Mouse (Mus musculus) ovary, postnatal 36 days (tissue): ENCODE measurements around the gene Dbp.
"Not testable (repeated sequence)": the region's sequence is repeated elsewhere in the genome, so short reads cannot be mapped to it uniquely, and the experiment has no call there.

ENCODE experiments used
- DNase-seq: peaks from one replicate; pipeline ENCODE4 v3.0.0; 2022; ENCODE audit warnings: low spot score, mixed read lengths

The Dbp gene

DNA sequence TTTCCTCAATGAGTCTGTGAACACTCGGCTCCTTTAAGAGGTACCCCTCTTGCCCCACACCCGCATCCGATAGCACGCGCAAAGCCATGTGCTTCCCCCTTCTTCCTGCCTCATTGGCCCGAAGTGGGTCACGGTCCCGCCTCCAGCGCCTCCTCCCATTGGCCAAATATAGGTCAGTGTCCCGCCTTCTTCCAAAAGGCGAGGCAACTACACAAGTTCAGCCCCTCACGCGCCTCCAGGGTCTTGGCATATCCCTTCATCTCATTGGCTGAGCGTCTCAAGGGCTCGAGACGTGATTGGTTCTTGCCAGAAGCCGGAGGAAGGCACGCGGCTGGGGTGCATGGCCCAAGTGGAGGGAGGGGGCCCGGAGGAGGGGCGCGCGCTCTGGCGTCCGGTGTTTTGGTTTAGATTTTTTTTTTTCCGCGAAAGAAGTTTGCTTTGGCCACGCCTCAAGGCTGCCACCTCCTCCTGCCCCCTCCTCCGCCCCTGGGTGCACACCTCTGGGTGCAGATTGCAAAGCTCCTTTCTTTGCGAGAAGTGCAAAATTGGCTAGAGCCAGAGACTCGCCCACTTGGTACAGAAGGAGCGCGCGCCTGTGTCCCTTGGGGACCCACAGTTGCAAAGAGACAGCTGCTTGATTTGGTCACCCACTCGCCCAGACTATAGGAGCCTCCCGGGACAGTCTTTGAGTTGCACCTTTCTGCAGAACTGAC is at the start of gene Dbp:
Dbp (plus strand) TSS at position 359 of the 713 bp plus-strand sequence.
- DNase-seq = peak; percentile 97

GRCm38 (mm10) chr7:45660746-45661478 is 44.0 kb upstream of the Dbp start:
- no peak for DNase-seq

- not testable (repeated sequence) for DNase-seq
Measured at GRCm38 (mm10) chr7:45661702-45662101, 43.2 kb upstream of the Dbp start.

- DNase-seq = no peak
Measured at GRCm38 (mm10) chr7:45665303-45666138, 39.4 kb upstream of the Dbp start.

- no peak for DNase-seq
Measured at GRCm38 (mm10) chr7:45666161-45666560, 38.7 kb upstream of the Dbp start, which contains the start of gene Fut2. TSS of gene Fut2 (minus strand) at chr7:45666394.

DNA sequence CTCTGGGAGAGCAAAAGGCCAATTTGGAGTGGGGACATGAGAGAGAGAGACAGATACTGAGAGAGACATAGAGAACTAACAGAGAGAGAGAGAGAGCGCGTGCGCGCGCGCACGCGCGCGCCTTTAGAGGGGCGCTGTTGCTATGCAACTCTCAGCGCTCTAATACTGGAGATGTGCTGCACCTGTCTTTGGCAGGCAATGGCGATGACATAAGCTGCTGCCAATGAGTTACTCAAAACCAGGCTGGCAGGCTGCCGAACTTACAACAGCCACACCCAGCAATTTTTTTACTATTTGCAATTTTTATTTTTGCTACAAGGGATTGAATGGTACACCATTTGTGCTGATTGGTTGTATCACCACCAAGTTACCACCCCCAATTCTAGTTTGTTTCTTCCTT is 37.1 kb upstream of the Dbp start:
- no peak for DNase-seq

- no peak for DNase-seq
Measured at GRCm38 (mm10) chr7:45668921-45669320, 36.0 kb upstream of the Dbp start.

DNA sequence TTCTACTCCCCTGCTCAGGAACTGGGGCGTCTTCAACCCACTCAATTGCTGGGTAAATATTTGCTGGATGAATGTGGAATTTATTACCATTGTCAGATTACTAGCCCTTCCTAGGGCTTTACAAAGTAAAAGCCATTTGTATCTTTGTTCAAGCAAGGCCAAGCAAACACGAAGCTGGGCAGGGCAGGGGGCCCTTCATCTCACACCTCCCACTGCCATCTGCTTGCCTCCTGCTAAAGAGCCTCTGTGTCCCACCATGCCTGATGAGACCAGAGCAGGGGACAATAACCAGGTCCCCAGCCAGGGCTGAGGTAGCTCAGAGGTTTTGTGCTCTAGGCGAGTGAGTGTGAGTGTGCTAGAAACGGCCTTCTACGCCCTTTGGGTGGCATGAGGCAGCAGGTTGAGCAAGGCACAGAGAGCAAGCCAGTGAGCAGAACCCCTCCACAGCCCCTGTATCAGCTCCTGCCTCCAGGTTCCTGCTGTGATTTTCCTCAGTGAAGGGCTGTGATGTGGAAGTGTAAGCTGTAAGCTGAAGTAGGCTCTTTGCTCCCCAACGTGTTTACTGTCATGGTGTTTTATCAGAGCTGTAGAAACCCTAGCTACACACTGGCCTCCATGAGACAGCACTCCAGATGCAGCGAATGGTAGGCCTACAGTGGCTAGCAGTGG is 27.1 kb upstream of the Dbp start:
- DNase-seq = no peak

- no peak for DNase-seq
Measured at GRCm38 (mm10) chr7:45678513-45678912, 26.4 kb upstream of the Dbp start.

DNA sequence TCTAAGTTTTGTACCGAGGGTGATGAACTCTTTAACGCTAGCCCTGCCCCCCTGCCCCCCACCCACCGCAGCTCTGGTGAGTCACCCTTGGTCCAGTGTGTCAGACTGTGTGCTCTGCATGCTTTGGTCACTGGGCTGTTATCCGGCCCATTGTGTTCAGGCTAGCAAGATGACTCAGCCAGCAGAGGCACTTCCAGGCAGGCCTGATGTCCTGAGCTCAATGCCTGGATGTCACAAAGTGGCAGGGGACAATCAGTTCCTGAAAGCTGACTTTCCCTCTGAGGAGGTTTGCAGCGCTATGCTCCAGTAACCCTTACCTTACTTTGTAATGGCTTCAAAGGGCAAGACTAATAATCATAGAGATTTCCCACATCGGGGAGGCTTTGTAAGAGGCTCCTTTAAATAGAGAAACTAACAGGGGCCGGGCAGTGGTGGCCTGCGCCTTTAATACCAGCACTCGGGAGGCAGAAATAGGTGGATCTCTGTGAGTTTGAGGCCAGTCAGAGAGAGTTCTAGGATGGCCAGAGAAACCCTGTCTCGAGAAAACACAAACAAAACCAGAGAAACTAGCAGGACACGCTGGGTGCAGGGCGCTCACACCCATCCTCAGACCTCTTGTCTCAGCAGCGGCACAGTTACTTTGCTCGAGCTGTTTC is 24.8 kb upstream of the Dbp start:
- DNase-seq = no peak

GRCm38 (mm10) chr7:45681046-45681736 is 23.7 kb upstream of the Dbp start:
- no peak for DNase-seq

DNA sequence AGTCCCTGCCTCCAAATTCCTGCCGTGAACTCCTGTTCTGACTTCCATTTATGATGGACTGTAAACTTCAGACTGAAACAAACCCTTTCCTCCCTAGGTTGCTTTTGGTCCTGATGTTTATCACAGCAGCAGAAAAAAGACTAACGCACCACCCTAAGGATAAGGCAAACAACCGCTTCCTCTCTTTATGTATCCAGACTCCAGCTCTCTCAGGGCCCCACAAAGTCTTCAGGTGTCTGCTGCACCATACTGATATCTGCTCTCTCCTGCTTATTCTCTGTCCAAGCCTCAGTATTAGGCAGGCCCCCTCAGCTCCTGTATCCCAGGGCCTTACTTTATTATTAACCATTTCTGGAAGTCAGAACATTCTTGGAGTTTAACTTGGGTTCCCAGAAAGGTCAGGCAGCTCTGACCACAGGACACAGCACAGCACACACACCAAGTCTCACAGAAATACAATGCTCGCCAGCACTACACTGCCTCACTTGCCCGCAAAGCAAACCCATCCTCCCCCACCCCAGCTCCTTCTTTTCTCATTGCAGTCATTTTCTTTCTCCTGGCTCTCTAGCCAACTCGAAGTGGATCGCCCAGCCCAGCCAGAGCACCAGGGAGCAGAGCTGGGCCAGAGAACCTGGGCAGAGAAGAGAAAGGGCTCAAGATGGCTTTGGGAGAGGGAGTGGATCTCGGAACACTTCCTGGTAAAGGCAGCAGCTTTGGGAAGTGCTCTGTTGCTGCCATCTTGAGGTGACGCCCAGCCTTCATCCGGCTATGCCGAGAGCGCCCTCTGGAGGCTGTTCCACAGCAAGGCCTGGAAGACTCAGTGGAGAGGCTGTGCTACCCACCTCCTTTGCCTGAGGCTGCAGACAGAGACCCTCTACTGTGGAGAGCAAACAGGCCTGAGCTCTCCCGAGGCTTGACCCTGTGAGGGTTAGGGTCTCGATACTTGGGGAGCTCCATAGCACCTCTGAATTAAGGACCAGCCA is 22.5 kb upstream of the Dbp start:
- DNase-seq = peak; percentile 85

GRCm38 (mm10) chr7:45683396-45684050 is 21.4 kb upstream of the Dbp start, which contains the start of gene Ntn5:
TSS of gene Ntn5 (plus strand) at chr7:45684022.
- DNase-seq = no peak

- no peak for DNase-seq
Measured at GRCm38 (mm10) chr7:45685811-45686210, 19.1 kb upstream of the Dbp start.

- DNase-seq = no peak
Measured at GRCm38 (mm10) chr7:45686841-45687240, 18.0 kb upstream of the Dbp start.

DNA sequence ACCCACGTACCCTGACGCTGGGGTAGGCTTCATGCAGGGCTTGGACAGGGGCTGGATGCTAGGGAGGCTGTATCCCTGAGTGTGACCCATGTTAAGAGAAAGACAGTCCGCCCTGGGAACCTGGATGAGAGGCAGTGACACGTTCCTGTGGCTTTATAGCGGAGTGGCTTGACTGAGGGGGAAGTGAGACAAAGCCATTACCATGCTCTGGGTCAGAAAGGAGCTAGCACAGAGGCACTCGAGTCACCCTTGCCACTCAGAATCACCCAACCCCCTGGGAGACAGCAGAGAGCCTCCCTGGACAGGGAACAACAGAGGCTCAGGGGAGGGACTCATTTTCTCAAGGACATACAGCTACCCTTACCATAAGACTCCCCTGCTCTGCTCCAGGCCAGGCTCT is 15.8 kb upstream of the Dbp start:
- no peak for DNase-seq

GRCm38 (mm10) chr7:45689800-45690199 is 15.1 kb upstream of the Dbp start:
- DNase-seq = no peak

- DNase-seq = no peak
Measured at GRCm38 (mm10) chr7:45692364-45692763, 12.5 kb upstream of the Dbp start.
